Comparison of ENCODE assay signal across 7 mouse cellular contexts in the genomic region with DNA sequence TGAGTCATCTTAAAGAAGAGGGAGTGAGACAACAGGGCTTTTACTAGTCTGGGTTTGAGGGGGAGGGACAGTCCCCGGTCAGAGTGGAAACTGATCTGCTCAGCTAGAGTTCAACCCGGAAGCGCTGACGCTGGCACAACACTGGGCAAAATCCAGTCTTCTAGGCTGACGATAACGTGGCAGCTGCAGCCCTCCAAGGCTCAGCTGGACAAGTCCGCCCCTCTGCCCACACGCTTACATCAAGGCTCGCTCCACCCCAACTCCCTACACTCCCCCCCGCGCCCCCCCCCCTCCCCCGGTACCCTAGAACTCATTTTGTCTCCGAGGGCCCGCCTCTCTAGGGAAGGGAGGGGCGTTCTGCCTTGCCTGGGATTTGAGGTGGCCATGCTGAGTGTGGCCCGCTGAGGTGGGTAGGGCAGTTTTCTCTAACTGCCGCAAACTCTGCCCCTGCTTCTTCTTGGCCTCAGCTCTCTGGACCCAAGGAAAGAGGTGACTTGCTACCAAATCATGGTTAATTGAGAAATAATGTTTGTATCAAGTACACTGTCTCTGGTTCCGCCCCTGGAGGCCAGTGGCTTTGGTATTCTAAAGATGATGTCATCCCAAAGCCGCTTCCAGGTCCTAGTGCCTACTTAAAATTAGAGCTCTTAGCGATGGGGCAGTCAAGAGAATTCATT. TPM values are rescaled to one million over a fixed set of nuclear protein-coding genes. Genes with fewer than 3 reads are reported as not detected.
A peak's percentile ranks its signal among the peaks of the same experiment; 100 is the strongest.
DNase-seq lines count a peak whose midpoint lies in the region; ATAC-seq lines count a peak whose summit lies in the region.

No protein-coding gene starts in this region.

- H3K36me3 ChIP-seq in embryonic facial prominence, embryonic 11.5 days (replicated peaks; ENCODE audit: control insufficient read depth, insufficient read depth, low read depth, low read length), result no peaks in the 10 kb centered on the region
- no peaks in the 10 kb centered on the region for H3K36me3 ChIP-seq in limb, embryonic 10.5 days
- H3K36me3 ChIP-seq in midbrain, embryonic 13.5 days, result no peaks in the 10 kb centered on the region

- peak; percentile 95 for ATAC-seq in embryonic facial prominence, embryonic 11.5 days (replicated peaks; ENCODE audit: insufficient number of reproducible peaks, low FRiP score, low TSS enrichment, low read depth)
- ATAC-seq in granulocyte monocyte progenitor cell, adult 5-6 weeks (replicated peaks; ENCODE audit: poor library complexity, severe bottlenecking), result peak; percentile 87
- ATAC-seq in midbrain, embryonic 13.5 days, result peak; percentile 97

- DNase-seq in adrenal gland, postnatal 10 days, result peak; percentile 85
- DNase-seq in embryonic facial prominence, embryonic 11.5 days (ENCODE audit: low spot score), result peak; percentile 83
- DNase-seq in kidney, adult 11 months, result peak; percentile 87
- peak; percentile 82 for DNase-seq in limb, embryonic 10.5 days (ENCODE audit: low spot score)
- DNase-seq in spleen, adult 12 weeks (ENCODE audit: low spot score), result peak; percentile 71

- H3K4me3 ChIP-seq in embryonic facial prominence, embryonic 11.5 days (ENCODE audit: low read depth, low read length), result peak overlapping the region; percentile 44
- peak overlapping the region; percentile 64 for H3K4me3 ChIP-seq in limb, embryonic 10.5 days
- peak overlapping the region; percentile 53 for H3K4me3 ChIP-seq in midbrain, embryonic 13.5 days (replicated peaks)

- WGBS in embryonic facial prominence, embryonic 11.5 days, result under 1% methylated on average over 16 of the region's 20 CpGs
- under 1% methylated on average over 16 of the region's 20 CpGs for WGBS in limb, embryonic 10.5 days
- WGBS in midbrain, embryonic 13.5 days, result under 1% methylated on average over 17 of the region's 20 CpGs

- H3K9me3 ChIP-seq in embryonic facial prominence, embryonic 11.5 days (replicated peaks; ENCODE audit: control insufficient read depth, low read length), result no peaks in the 10 kb centered on the region
- no peaks in the 10 kb centered on the region for H3K9me3 ChIP-seq in limb, embryonic 10.5 days (replicated peaks)
- no peaks in the 10 kb centered on the region for H3K9me3 ChIP-seq in midbrain, embryonic 13.5 days

- H3K27me3 ChIP-seq in embryonic facial prominence, embryonic 11.5 days (ENCODE audit: control insufficient read depth, insufficient read depth, low read length), result no peaks in the 10 kb centered on the region
- no peaks in the 10 kb centered on the region for H3K27me3 ChIP-seq in limb, embryonic 10.5 days (ENCODE audit: low read depth, poor library complexity, severe bottlenecking)
- H3K27me3 ChIP-seq in midbrain, embryonic 13.5 days, result no peaks in the 10 kb centered on the region

- no peaks in the 10 kb centered on the region for H3K4me1 ChIP-seq in embryonic facial prominence, embryonic 11.5 days (ENCODE audit: control insufficient read depth, insufficient read depth, low read length)
- 0 out of 2 replicates have a peak, but pooled peaks cover 3% of the 10 kb centered on the region for H3K4me1 ChIP-seq in limb, embryonic 10.5 days
- H3K4me1 ChIP-seq in midbrain, embryonic 13.5 days (replicated peaks), result no peaks in the 10 kb centered on the region

- H3K27ac ChIP-seq in embryonic facial prominence, embryonic 11.5 days (replicated peaks; ENCODE audit: low read depth, low read length), result peak overlapping the region; percentile 32; the same call in 1 of the 2 replicates
- peak overlapping the region; percentile 87 for H3K27ac ChIP-seq in limb, embryonic 10.5 days
- peak overlapping the region; percentile 85 for H3K27ac ChIP-seq in midbrain, embryonic 13.5 days

- peak overlapping the region; percentile 68 for H3K9ac ChIP-seq in embryonic facial prominence, embryonic 11.5 days (replicated peaks; ENCODE audit: low read length)
- H3K9ac ChIP-seq in midbrain, embryonic 13.5 days (replicated peaks), result peak overlapping the region; percentile 66

- peak overlapping the region; percentile 61 for H3K4me2 ChIP-seq in embryonic facial prominence, embryonic 11.5 days (ENCODE audit: low read depth, low read length)
- H3K4me2 ChIP-seq in midbrain, embryonic 13.5 days (replicated peaks), result peak overlapping the region; percentile 64

RNA-seq across cellular contexts. Expression of gene Rab6a, which starts 16.2 kb away (rescaled TPM):
- total RNA-seq in adrenal gland, postnatal 10 days (2021), result 10 to 100 TPM; 65.0 to 67.0 TPM
- 156 and 171 TPM in 2 replicates for polyA plus RNA-seq in embryonic facial prominence, embryonic 11.5 days (2014; fragmentation: Nextera tagmentation; extraction: Ambion mirVana)
- 55.9 and 62.1 TPM in 2 replicates for total RNA-seq in granulocyte monocyte progenitor cell, adult 5-6 weeks (2014; fragmentation: Nextera tagmentation)
- 43.0 and 56.3 TPM in 2 replicates for total RNA-seq in granulocyte monocyte progenitor cell, adult 5-6 weeks (2017)
- 81.9 and 92.3 TPM in 2 replicates for polyA plus RNA-seq in limb, embryonic 10.5 days (2016; fragmentation: Nextera tagmentation; extraction: Ambion mirVana)
- 197 and 199 TPM in 2 replicates for polyA plus RNA-seq in midbrain, embryonic 13.5 days (2015; fragmentation: Nextera tagmentation; extraction: Ambion mirVana)

RNA-seq across cellular contexts. Expression of gene Mrpl48, which starts 17.1 kb away (rescaled TPM):
- 10 to 100 TPM; 62.5 to 73.7 TPM for total RNA-seq in adrenal gland, postnatal 10 days (2021)
- polyA plus RNA-seq in embryonic facial prominence, embryonic 11.5 days (2014; fragmentation: Nextera tagmentation; extraction: Ambion mirVana), result 66.7 and 67.1 TPM in 2 replicates
- total RNA-seq in granulocyte monocyte progenitor cell, adult 5-6 weeks (2014; fragmentation: Nextera tagmentation), result 67.1 TPM in 2 replicates
- total RNA-seq in granulocyte monocyte progenitor cell, adult 5-6 weeks (2017), result 88.1 and 99.5 TPM in 2 replicates
- polyA plus RNA-seq in limb, embryonic 10.5 days (2016; fragmentation: Nextera tagmentation; extraction: Ambion mirVana), result 57.3 and 59.5 TPM in 2 replicates
- 80.9 and 89.0 TPM in 2 replicates for polyA plus RNA-seq in midbrain, embryonic 13.5 days (2015; fragmentation: Nextera tagmentation; extraction: Ambion mirVana)

RNA-seq across cellular contexts. Expression of gene Coa4, which starts 54.1 kb away (rescaled TPM):
- total RNA-seq in adrenal gland, postnatal 10 days (2021), result 10 to 100 TPM; 10.7 to 11.6 TPM
- polyA plus RNA-seq in embryonic facial prominence, embryonic 11.5 days (2014; fragmentation: Nextera tagmentation; extraction: Ambion mirVana), result 15.5 and 19.5 TPM in 2 replicates
- total RNA-seq in granulocyte monocyte progenitor cell, adult 5-6 weeks (2014; fragmentation: Nextera tagmentation), result 5.4 and 14.1 TPM in 2 replicates
- total RNA-seq in granulocyte monocyte progenitor cell, adult 5-6 weeks (2017), result 20.0 and 21.1 TPM in 2 replicates
- 19.3 and 21.3 TPM in 2 replicates for polyA plus RNA-seq in limb, embryonic 10.5 days (2016; fragmentation: Nextera tagmentation; extraction: Ambion mirVana)
- polyA plus RNA-seq in midbrain, embryonic 13.5 days (2015; fragmentation: Nextera tagmentation; extraction: Ambion mirVana), result 16.7 and 19.7 TPM in 2 replicates

Comparison
In these comparisons a context has a peak if more than half of its experiments do, and no peak if none do; other contexts are left out.
1. Peak in every context shown above with its lines: DNase-seq, ATAC-seq, H3K4me3 ChIP-seq and H3K27ac ChIP-seq.
2. H3K27ac ChIP-seq: peak in every context shown above with its lines; median percentile 87 in limb, embryonic 10.5 days; 85 in midbrain, embryonic 13.5 days; 32 in embryonic facial prominence, embryonic 11.5 days.